Mouse (Mus musculus): ENCODE measurements at regions not wholly inside any gene's neighbourhood (a gene's known extent, or its start where the extent isn't known, plus 50 kb on each side); places are given as distances from the start of the nearest gene placed in this dataset.

DNA sequence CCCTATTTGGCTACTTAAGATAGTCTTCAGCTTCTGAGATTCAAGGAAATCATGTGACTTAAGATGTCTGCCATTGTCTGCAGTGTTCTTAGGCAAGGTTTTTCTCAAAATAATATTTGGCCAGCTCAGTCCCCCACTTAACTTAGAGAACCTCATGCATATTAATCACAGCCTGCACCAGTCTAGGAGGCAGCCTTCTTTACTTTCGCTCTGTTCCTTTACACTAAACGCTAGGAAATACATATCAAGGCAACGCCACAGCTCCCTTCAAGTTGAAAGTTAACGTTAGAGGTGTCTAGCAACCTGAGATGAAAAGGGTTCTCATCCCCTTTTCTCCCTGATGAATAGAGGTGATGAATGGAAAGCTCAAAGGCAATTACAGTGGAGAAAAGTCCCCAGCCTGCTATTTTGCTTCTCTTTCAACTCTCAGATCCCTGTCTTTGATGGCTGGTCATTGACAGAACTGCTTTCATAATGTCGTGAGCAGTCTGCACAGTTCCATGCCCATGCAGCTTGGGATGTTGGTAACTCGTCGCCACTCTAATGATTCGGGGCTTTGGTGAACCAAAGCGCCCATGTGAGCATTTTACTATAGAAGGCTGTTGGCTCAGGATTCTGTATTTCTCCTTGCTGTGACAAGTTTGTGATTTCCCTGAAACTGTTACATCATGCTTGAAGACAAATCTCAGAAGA is 483.0 kb upstream of the Gm10306 start:
- no peaks in the 10 kb centered on the region for H3K27me3 ChIP-seq (ENCODE audit: control insufficient read depth, insufficient read depth, low read length)
- WGBS (ENCODE audit: insufficient replicate concordance), result 72% methylated on average over 9 of the region's 9 CpGs
- H3K9ac ChIP-seq (ENCODE audit: low read depth, low read length), result no peak overlapping the region

DNA sequence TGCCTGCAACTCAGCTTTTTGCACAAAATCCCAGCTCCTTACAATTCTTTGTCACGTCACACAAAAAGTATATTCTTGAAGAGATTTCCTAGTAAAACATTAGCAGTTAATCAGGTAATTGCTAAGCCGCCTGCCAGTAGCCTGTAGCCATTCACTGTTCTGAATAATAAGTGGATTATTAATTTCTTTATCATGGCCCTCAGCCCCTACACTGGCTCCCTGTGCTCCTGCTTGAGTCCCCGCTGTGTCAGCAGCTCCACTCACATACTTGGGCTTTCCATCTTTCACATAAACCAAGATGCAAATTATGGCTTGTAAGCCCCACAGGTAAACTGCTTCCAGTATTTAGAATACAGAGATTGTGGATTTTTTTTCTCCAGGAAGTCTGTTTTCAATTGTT is 473.5 kb upstream of the Gm10306 start:
- no peak overlapping the region for H3K27ac ChIP-seq (ENCODE audit: low read depth, low read length)
- 77% methylated on average over 3 of the region's 3 CpGs for WGBS (ENCODE audit: insufficient replicate concordance)
- H3K9me3 ChIP-seq (replicated peaks; ENCODE audit: control insufficient read depth, low read length), result no peaks in the 10 kb centered on the region
- H3K4me1 ChIP-seq (ENCODE audit: control insufficient read depth, insufficient read depth, low read length), result no peaks in the 10 kb centered on the region
- no peak overlapping the region for H3K9ac ChIP-seq (ENCODE audit: low read depth, low read length)
- no peaks in the 10 kb centered on the region for H3K36me3 ChIP-seq (ENCODE audit: control insufficient read depth, insufficient read depth, low read length)
- H3K27me3 ChIP-seq (ENCODE audit: control insufficient read depth, insufficient read depth, low read length), result no peaks in the 10 kb centered on the region
- no peak overlapping the region for H3K4me3 ChIP-seq (ENCODE audit: low read depth, low read length)
- no peak for ATAC-seq (replicated peaks; ENCODE audit: insufficient number of reproducible peaks, low FRiP score, low TSS enrichment)
- H3K4me2 ChIP-seq, result no peak overlapping the region

More for the DNA sequence above, 483.0 kb upstream of the Gm10306 start:
- no peaks in the 10 kb centered on the region for H3K36me3 ChIP-seq (ENCODE audit: control insufficient read depth, insufficient read depth, low read length)
- no peak overlapping the region for H3K27ac ChIP-seq (ENCODE audit: low read depth, low read length)
- H3K4me2 ChIP-seq, result no peak overlapping the region
- no peaks in the 10 kb centered on the region for H3K9me3 ChIP-seq (replicated peaks; ENCODE audit: control insufficient read depth, low read length)
- no peaks in the 10 kb centered on the region for H3K4me1 ChIP-seq (ENCODE audit: control insufficient read depth, insufficient read depth, low read length)
- no peak overlapping the region for H3K4me3 ChIP-seq (ENCODE audit: low read depth, low read length)
- ATAC-seq (replicated peaks; ENCODE audit: insufficient number of reproducible peaks, low FRiP score, low TSS enrichment), result no peak

DNA sequence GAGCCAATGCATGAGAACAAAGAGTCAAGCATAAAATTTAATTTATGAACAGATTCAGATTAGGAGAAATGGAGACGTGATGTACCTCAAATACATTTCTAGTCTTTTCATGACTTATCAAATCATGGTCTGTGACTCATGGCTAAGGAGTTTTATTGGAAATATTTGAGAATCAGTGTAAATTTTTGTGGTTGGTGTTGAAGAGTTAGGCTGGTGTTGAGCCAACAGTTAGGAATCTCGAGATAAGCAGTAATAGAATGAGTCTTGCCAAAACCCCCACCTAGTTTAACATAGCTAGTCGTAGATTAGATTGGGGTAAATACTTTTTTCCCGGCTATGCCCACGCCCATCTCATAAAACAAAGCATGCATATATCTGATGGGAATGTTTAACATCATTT is 462.0 kb upstream of the Gm10306 start:
- Histone ChIP-seq H3K9me3 (replicated peaks; ENCODE audit: control insufficient read depth, low read length) (no peaks in the 10 kb centered on the region), H3K36me3 (ENCODE audit: control insufficient read depth, insufficient read depth, low read length) (no peaks in the 10 kb centered on the region), H3K27ac (ENCODE audit: low read depth, low read length) (no peak overlapping the region), H3K4me2 (no peak overlapping the region), H3K4me1 (ENCODE audit: control insufficient read depth, insufficient read depth, low read length) (no peaks in the 10 kb centered on the region), H3K27me3 (ENCODE audit: control insufficient read depth, insufficient read depth, low read length) (no peaks in the 10 kb centered on the region), H3K9ac (ENCODE audit: low read depth, low read length) (no peak overlapping the region), H3K4me3 (ENCODE audit: low read depth, low read length) (no peak overlapping the region)
- ATAC-seq (replicated peaks; ENCODE audit: insufficient number of reproducible peaks, low FRiP score, low TSS enrichment), result no peak
- WGBS (ENCODE audit: insufficient replicate concordance), result 70% methylated on average over 5 of the region's 5 CpGs

DNA sequence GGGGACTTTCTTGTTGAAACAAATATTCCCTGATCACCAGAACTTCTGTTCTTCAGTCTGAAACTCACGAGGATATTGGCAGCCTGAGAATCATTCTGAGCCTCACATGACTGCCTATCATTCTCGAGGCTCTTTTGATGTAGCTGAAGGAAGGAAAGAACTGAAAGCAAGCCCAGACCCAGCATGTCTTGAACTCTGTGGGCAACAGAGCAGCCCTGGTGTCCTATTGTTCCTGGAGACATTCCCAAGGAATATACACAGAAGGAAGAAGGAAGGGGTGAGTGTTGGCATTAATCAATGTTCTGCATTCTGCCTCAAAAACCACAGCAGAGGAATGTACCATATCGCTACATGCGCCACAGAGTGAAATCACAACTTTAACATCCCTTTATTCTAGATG is 449.4 kb upstream of the Gm10306 start:
- ATAC-seq (replicated peaks; ENCODE audit: insufficient number of reproducible peaks, low FRiP score, low TSS enrichment), result no peak

DNA sequence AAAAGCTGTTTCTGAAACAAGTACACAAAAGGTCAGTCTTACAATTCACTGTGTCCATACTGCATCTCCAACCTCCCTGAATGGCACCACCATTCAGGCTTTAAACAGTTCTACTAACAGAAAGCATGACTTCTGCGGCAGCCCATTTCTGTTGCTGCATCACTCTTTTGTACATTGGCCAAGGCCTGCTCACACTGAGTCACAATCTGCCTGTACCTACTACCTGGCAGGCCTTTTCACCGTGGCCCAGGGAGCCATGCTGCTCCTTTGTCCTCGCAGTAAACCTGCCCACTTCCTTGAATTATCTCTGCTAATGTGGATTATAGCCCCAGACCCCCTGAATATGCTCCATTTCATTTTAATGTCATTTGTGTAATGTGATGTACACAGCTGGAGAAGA is 439.5 kb upstream of the Gm10306 start:
- no peaks in the 10 kb centered on the region for H3K36me3 ChIP-seq (ENCODE audit: control insufficient read depth, insufficient read depth, low read length)

More for the DNA sequence above, 449.4 kb upstream of the Gm10306 start:
- Histone ChIP-seq H3K27ac (ENCODE audit: low read depth, low read length) (no peak overlapping the region), H3K4me1 (ENCODE audit: control insufficient read depth, insufficient read depth, low read length) (no peaks in the 10 kb centered on the region), H3K9ac (ENCODE audit: low read depth, low read length) (no peak overlapping the region), H3K36me3 (ENCODE audit: control insufficient read depth, insufficient read depth, low read length) (no peaks in the 10 kb centered on the region), H3K27me3 (ENCODE audit: control insufficient read depth, insufficient read depth, low read length) (no peaks in the 10 kb centered on the region), H3K4me2 (no peak overlapping the region), H3K9me3 (replicated peaks; ENCODE audit: control insufficient read depth, low read length) (no peaks in the 10 kb centered on the region), H3K4me3 (ENCODE audit: low read depth, low read length) (no peak overlapping the region)
- 76% methylated on average over 4 of the region's 4 CpGs for WGBS (ENCODE audit: insufficient replicate concordance)

DNA sequence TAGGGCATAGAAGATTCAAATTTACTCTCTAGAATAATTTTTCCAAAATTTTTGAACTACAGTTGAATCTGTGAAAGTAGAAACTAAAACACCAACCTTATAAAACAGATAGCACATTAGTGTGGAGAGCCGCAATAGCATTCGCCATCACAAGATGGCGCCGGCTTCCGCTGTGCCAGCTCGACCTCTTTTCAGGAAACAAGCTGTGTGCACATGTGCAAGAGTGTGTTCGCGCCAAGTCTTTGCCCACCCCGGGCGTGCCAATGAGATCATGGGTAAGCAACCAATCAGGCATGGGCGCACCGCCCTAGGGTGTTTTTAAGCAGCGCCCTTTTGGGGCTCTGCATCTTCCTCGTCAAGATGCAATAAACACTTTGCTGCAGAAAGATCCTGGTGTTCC is 432.2 kb upstream of the Gm10306 start:
- no peak for ATAC-seq (replicated peaks; ENCODE audit: insufficient number of reproducible peaks, low FRiP score, low TSS enrichment)
- WGBS (ENCODE audit: insufficient replicate concordance), result 73% methylated on average over 14 of the region's 14 CpGs
- H3K9ac ChIP-seq (ENCODE audit: low read depth, low read length), result no peak overlapping the region
- no peaks in the 10 kb centered on the region for H3K27me3 ChIP-seq (ENCODE audit: control insufficient read depth, insufficient read depth, low read length)
- H3K36me3 ChIP-seq (ENCODE audit: control insufficient read depth, insufficient read depth, low read length), result no peaks in the 10 kb centered on the region
- no peak overlapping the region for H3K4me2 ChIP-seq
- no peaks in the 10 kb centered on the region for H3K9me3 ChIP-seq (replicated peaks; ENCODE audit: control insufficient read depth, low read length)
- no peaks in the 10 kb centered on the region for H3K4me1 ChIP-seq (ENCODE audit: control insufficient read depth, insufficient read depth, low read length)
- H3K4me3 ChIP-seq (ENCODE audit: low read depth, low read length), result no peak overlapping the region
- no peak overlapping the region for H3K27ac ChIP-seq (ENCODE audit: low read depth, low read length)

More for the DNA sequence above, 439.5 kb upstream of the Gm10306 start:
- no peaks in the 10 kb centered on the region for H3K4me1 ChIP-seq (ENCODE audit: control insufficient read depth, insufficient read depth, low read length)
- H3K27me3 ChIP-seq (ENCODE audit: control insufficient read depth, insufficient read depth, low read length), result no peaks in the 10 kb centered on the region
- H3K27ac ChIP-seq (ENCODE audit: low read depth, low read length), result no peak overlapping the region
- 69% methylated on average over 3 of the region's 3 CpGs for WGBS (ENCODE audit: insufficient replicate concordance)
- no peak overlapping the region for H3K9ac ChIP-seq (ENCODE audit: low read depth, low read length)
- H3K9me3 ChIP-seq (replicated peaks; ENCODE audit: control insufficient read depth, low read length), result no peaks in the 10 kb centered on the region
- H3K4me3 ChIP-seq (ENCODE audit: low read depth, low read length), result no peak overlapping the region
- H3K4me2 ChIP-seq, result no peak overlapping the region
- no peak for ATAC-seq (replicated peaks; ENCODE audit: insufficient number of reproducible peaks, low FRiP score, low TSS enrichment)

DNA sequence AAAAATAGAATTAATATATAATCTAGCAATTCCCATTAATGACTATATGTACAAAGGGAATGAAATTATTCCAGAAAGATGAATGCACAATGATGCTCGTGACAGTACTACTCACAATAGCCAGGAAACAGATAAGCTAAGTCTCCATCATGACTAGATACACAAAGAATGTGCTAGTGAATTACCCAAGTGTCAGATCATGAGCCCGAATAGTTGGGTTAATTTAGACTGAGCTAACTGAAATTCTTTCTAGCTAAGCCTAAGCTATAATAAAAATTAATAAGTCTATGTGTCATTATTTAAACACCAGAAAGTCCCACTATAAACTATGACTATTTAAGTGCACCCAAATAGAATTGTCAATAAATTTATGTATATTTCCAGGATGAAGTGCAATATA is 418.4 kb upstream of the Gm10306 start:
- 57% methylated on average over 2 of the region's 2 CpGs for WGBS (ENCODE audit: insufficient replicate concordance)
- Histone ChIP-seq H3K27ac (ENCODE audit: low read depth, low read length) (no peak overlapping the region), H3K9me3 (replicated peaks; ENCODE audit: control insufficient read depth, low read length) (no peaks in the 10 kb centered on the region), H3K9ac (ENCODE audit: low read depth, low read length) (no peak overlapping the region), H3K36me3 (ENCODE audit: control insufficient read depth, insufficient read depth, low read length) (no peaks in the 10 kb centered on the region), H3K4me3 (ENCODE audit: low read depth, low read length) (no peak overlapping the region), H3K4me1 (ENCODE audit: control insufficient read depth, insufficient read depth, low read length) (no peaks in the 10 kb centered on the region), H3K27me3 (ENCODE audit: control insufficient read depth, insufficient read depth, low read length) (no peaks in the 10 kb centered on the region), H3K4me2 (no peak overlapping the region)
- ATAC-seq (replicated peaks; ENCODE audit: insufficient number of reproducible peaks, low FRiP score, low TSS enrichment), result no peak

DNA sequence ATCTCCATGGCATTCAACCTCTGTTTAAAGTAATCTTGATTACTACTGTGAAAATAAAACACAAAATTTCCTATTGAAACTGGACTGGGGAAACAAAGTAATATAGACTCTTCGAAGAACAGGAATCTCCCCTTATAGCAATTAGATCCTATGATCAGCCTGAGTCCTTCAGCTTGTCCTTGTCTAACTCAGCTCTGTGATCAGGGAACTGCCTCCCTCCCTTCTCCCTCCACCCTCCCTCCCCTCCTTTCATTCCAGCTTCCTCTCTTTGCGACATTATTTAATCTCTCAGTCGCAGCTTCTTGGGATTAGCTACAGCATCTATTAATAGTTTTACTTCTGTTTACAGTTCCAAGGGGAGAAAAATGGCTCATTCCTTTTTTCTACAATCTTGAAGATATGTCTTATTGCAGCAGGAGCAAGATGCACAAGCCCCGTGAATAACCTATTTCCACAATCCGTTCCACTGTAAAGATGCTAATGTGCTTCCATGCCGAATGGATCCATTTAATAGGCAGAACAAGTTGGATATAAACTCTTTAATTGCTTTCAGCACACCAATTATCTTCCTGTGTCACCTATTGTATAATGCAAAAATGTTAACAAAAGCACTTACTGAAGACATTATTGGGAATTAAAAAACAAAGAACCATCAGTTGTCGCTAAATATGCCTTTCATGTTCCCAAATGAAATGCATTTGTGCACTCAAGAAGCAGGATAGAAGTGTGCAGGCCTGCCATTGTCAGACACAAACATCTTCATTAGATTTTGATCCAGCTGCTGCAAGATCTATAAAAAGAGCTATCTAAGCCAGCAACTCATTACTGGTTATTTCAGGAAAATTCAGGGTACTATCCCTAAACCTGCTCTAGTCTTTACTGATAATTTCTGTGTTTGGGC is 411.2 kb upstream of the Gm10306 start:
- H3K4me2 ChIP-seq, result no peak overlapping the region
- ATAC-seq (replicated peaks; ENCODE audit: insufficient number of reproducible peaks, low FRiP score, low TSS enrichment), result no peak
- no peaks in the 10 kb centered on the region for H3K4me1 ChIP-seq (ENCODE audit: control insufficient read depth, insufficient read depth, low read length)
- no peaks in the 10 kb centered on the region for H3K36me3 ChIP-seq (ENCODE audit: control insufficient read depth, insufficient read depth, low read length)
- no peak overlapping the region for H3K4me3 ChIP-seq (ENCODE audit: low read depth, low read length)
- 67% methylated on average over 7 of the region's 7 CpGs for WGBS (ENCODE audit: insufficient replicate concordance)
- no peaks in the 10 kb centered on the region for H3K9me3 ChIP-seq (replicated peaks; ENCODE audit: control insufficient read depth, low read length)
- H3K27me3 ChIP-seq (ENCODE audit: control insufficient read depth, insufficient read depth, low read length), result no peaks in the 10 kb centered on the region
- H3K9ac ChIP-seq (ENCODE audit: low read depth, low read length), result no peak overlapping the region
- H3K27ac ChIP-seq (ENCODE audit: low read depth, low read length), result no peak overlapping the region

Measured in heart, embryonic 11.5 days (tissue).